Mouse (Mus musculus): Measurements from ENCODE around the gene Suz12. TPM values are rescaled to one million over a fixed set of nuclear protein-coding genes. Genes with fewer than 3 reads are reported as not detected.
"Not testable (repeated sequence)": the region's sequence is repeated elsewhere in the genome, so short reads cannot be mapped to it uniquely, and the experiment has no call there.

Suz12 gene
- total RNA-seq, 2 experiments from 2014 or later = 117 to 189 TPM

- no peak for ATAC-seq (replicated peaks; ENCODE audit: low FRiP score, poor library complexity, severe bottlenecking)
Measured at GRCm38 (mm10) chr11:79990120-79990519, 2.8 kb upstream of the Suz12 start.

- ATAC-seq (replicated peaks; ENCODE audit: low FRiP score, poor library complexity, severe bottlenecking) = no peak
Measured at GRCm38 (mm10) chr11:79991600-79991999, 1.3 kb upstream of the Suz12 start.

DNA sequence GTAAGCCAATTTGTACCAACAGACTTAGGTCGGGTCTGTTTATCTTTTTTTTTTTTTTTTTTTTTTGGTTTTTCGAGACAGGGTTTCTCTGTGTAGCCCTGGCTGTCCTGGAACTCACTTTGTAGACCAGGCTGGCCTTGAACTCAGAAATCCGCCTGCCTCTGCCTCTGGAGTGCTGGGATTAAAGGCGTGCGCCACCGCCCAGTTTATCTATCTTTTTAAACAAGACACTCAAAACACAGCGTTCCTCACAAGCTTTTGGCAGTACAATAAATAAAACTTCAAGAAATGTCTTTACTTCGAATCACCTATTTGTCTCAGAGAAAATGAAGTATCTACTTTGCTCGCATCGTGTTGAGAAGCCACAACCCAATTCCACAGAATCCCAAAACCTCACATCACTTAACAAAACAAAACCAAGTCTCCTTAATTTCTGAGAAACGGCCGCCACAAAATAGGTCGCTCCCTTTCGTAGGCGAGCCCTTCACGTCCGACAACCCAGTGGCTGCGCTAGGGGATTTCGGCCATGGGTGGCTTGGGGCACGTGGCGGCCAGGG is 793 bp upstream of the Suz12 start:
- ATAC-seq (replicated peaks; ENCODE audit: low FRiP score, poor library complexity, severe bottlenecking) = peak; percentile 59

GRCm38 (mm10) chr11:79993356-79994270 is 707 bp downstream of the Suz12 start:
- ATAC-seq (replicated peaks; ENCODE audit: low FRiP score, poor library complexity, severe bottlenecking) = peak; percentile 32

- no peak for ATAC-seq (replicated peaks; ENCODE audit: low FRiP score, poor library complexity, severe bottlenecking)
Measured at GRCm38 (mm10) chr11:79994271-79994988, 1.5 kb downstream of the Suz12 start.

- ATAC-seq (replicated peaks; ENCODE audit: low FRiP score, poor library complexity, severe bottlenecking) = not testable (repeated sequence)
Measured at GRCm38 (mm10) chr11:80016533-80016932, 23.6 kb downstream of the Suz12 start.

DNA sequence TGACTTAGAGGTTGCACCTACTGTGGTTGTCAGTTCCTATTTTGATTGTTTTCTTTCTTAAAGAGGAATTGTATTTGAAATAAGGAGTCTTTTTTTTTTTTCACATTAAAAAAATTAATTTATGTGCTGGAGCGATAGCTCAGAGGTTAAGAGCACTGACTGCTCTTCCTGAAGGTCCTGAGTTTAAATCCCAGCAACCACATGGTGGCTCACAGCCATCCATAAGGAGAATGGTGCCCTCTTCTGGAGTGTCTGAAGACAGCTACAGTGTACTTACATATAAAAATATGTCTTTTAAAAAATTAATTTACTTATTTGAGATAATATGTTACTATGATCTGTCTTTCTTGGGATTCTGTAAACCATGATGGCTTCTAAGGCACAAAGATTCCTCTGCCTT is 26.9 kb downstream of the Suz12 start:
- ATAC-seq (replicated peaks; ENCODE audit: low FRiP score, poor library complexity, severe bottlenecking) = no peak

- ATAC-seq (replicated peaks; ENCODE audit: low FRiP score, poor library complexity, severe bottlenecking) = no peak
Measured at GRCm38 (mm10) chr11:80021306-80021705, 28.4 kb downstream of the Suz12 start.

DNA sequence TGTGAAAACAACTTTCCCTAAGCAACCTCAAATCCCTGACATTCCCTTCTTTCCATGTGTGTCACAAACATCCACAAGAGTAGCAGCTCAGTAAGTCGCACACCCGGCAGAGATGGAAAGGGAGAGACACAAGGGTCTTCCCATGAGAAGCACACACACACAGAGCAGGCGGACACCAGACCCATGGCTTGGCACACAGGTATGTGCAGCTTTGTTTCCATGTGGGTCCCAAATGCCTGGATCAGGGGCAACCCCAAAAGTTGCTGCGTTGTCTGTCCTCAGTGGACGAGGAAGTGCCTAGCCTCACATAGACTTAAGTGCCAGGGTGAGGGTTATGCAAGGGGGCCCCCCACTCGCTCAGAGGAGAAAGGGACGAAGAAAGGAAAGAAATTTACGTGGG is 44.6 kb downstream of the Suz12 start:
- no peak for ATAC-seq (replicated peaks; ENCODE audit: low FRiP score, poor library complexity, severe bottlenecking)

GRCm38 (mm10) chr11:80042615-80043418 is 49.9 kb downstream of the Suz12 start:
- peak; percentile 88 for ATAC-seq (replicated peaks; ENCODE audit: low FRiP score, poor library complexity, severe bottlenecking)

GRCm38 (mm10) chr11:80043419-80043817 is 50.5 kb downstream of the Suz12 start:
- no peak for ATAC-seq (replicated peaks; ENCODE audit: low FRiP score, poor library complexity, severe bottlenecking)

- no peak for ATAC-seq (replicated peaks; ENCODE audit: low FRiP score, poor library complexity, severe bottlenecking)
Measured at GRCm38 (mm10) chr11:80046856-80047255, 54.0 kb downstream of the Suz12 start.

DNA sequence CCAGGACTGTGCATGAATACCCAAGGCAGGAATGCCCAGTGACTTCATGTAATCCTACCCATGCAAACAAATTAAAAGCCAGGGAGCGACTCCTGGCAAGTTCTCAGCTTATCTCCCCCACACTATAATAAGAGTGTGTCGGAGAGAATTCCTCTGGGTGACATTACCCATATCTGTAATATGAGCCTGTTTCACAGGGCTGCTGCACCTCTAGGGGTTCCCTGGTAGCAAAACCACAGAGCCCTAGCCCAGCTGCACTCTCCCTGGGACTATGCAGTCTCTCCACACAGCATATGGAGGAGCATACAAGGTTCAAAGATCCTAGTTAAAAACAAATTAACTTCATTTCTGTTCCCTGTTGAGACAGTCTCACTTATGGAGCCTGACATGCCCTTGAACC is 57.2 kb downstream of the Suz12 start:
- ATAC-seq (replicated peaks; ENCODE audit: low FRiP score, poor library complexity, severe bottlenecking) = no peak

GRCm38 (mm10) chr11:80052456-80052855 is 59.5 kb downstream of the Suz12 start:
- no peak for ATAC-seq (replicated peaks; ENCODE audit: low FRiP score, poor library complexity, severe bottlenecking)

GRCm38 (mm10) chr11:80053171-80053570 is 60.3 kb downstream of the Suz12 start:
- no peak for ATAC-seq (replicated peaks; ENCODE audit: low FRiP score, poor library complexity, severe bottlenecking)

DNA sequence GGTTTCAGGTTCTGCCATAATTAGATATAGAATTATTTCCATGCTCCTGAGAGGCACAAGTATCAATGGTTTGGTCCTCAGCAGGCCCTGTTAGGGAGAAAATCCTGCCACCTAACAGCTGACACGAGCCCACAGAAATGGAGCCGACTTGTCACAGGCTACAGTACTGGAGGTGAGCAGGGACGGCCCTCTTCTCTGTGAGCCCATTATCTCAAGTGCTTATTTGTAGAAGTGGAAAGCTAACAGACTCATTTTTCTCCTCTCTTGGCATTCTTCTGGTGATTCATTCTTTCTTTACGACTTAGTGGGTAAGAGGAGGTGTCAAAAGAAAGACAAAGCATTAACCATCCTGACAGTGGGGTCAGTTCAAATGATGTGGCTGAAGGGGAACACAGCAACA is 61.8 kb downstream of the Suz12 start:
- ATAC-seq (replicated peaks; ENCODE audit: low FRiP score, poor library complexity, severe bottlenecking) = no peak

- ATAC-seq (replicated peaks; ENCODE audit: low FRiP score, poor library complexity, severe bottlenecking) = no peak
Measured at GRCm38 (mm10) chr11:80056141-80056540, 63.2 kb downstream of the Suz12 start.

DNA sequence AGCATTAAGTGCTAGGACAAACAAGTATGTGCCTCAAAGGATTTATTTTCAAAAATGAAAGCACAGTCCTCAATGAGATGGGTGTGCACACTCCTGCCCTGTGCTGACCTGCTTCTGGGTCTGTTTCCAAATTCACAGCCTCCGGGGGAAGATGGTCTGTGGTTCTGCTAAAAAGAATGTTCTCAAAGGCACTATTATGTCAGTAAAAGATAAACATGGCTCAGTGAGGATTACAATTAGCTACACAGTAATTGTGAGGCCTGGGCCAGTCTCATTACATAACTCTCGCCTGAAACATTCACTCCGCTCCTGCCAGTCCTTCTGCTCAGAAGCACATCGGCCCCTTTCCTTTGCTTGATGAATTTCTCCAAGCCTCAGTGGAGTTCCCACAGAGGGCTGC is 69.3 kb downstream of the Suz12 start:
- ATAC-seq (replicated peaks; ENCODE audit: low FRiP score, poor library complexity, severe bottlenecking) = no peak

GRCm38 (mm10) chr11:80066373-80066772 is 73.5 kb downstream of the Suz12 start:
- ATAC-seq (replicated peaks; ENCODE audit: low FRiP score, poor library complexity, severe bottlenecking) = not testable (repeated sequence)

DNA sequence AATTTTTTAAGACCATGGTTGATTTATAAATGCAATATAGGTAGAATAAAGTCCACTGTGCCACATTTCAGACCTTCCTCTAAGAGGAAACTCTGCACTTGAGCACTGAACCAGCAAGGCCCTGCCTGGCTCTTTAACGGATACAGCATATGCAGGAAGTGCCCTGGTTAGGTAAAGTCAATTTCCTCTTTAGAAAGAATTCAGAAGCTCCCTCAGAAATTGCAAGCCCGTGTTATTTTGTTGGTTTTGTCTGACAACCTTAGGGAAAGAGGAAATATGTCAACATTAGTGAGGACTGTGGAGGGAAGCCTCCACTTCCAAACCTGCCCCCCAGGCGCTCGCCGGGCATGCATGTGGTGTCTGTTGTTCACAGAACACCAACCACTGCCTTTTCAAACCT is 74.7 kb downstream of the Suz12 start:
- ATAC-seq (replicated peaks; ENCODE audit: low FRiP score, poor library complexity, severe bottlenecking) = no peak
